Mouse (Mus musculus) brain, embryonic 14.5 days (tissue): Measurements from ENCODE around the gene Stk38. TPM values are rescaled to one million over a fixed set of nuclear protein-coding genes. Genes with fewer than 3 reads are reported as not detected.

ENCODE experiments used
- DNase-seq: peaks from one replicate; pipeline ENCODE4 v3.0.0-alpha.2; 2011; ENCODE audit warnings: low read depth
- CTCF ChIP-seq: fragments of 200-500 bp; IDR thresholded peaks from 2 replicates; pipeline ENCODE4 v1.5.1; 2012; ENCODE audit warnings: inconsistent platforms, mild to moderate bottlenecking, moderate library complexity, borderline replicate concordance; ENCODE audit not compliant: insufficient read depth, insufficient read length; ENCODE audit errors: extremely low read depth
- POLR2A ChIP-seq: fragments of 200-500 bp; IDR thresholded peaks from 2 replicates; pipeline ENCODE4 v1.6.1; 2012; ENCODE audit warnings: mild to moderate bottlenecking, inconsistent platforms, borderline replicate concordance; ENCODE audit not compliant: poor library complexity, insufficient read depth, insufficient read length, severe bottlenecking; ENCODE audit errors: extremely low read depth
- polyA plus RNA-seq: library from polyadenylated mRNA; depleted of rRNA; stranded (reverse); fragments of >200 nt; gene quantifications from 2 replicates; pipeline ENCODE4 v1.2.3, GENCODE M21; 2012; rRNA removed

Stk38 gene
- polyA plus RNA-seq = 107 and 125 TPM in 2 replicates

GRCm38 (mm10) chr17:29007641-29008325 lies at the start of gene Stk38:
Gene Stk38 (minus strand): TSS chr17:29007995.
- peak; percentile 92 for DNase-seq
- TF ChIP-seq POLR2A (0 out of 2 replicates have a peak, but pooled peaks have one; percentile 69), CTCF (no peak)

DNA sequence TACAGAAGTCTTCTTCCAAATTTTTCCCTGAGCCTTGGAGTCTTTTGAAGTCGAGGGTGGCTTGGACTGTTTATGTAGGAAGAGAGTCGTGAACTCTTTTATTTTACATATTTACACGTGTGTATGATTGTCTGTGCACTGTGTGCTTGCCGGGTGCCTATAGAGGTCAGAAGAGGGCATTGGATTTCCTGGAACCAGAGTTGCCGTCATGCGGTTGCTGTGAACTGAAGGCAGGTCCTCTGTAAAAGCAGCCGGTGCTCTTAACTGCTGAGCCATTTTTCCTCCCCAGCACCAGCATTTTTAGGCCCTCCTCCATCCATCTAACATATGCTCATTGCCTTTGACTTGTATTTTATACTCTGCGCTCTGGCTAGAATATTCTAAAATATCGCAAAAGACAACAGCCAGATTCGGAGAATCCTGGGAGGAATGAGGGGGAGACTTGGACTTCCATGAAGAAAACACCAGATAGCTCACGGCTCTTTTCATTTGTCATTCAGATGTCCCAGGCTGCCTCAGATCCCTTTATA lies 49.6 kb upstream of the Stk38 start:
- no peak for DNase-seq
- TF ChIP-seq CTCF = no peak
- TF ChIP-seq POLR2A = no peak

DNA sequence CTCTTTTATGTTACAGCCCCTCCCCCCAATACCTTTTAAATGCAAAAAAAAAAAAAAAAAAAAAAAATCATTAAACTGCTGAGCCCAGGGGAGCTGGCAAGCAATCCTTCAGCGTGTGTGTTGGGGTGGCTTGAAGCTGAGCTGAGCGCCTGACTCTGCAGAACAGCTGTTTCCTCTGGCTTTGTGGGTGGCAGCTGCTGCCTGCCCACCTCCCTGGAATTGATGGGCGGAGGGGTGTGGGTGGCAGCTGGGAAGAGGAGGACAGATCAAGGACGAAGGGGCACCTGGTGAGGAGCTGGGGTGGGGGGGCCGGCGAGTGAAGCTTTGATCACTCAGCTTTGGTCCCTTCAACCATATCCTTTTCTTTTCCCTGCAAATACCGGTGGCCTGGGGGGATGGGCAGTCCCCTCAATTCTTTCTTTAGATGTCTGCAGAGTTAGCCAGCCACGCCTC lies 48.9 kb upstream of the Stk38 start:
- peak; percentile 77 for DNase-seq
- TF ChIP-seq CTCF (no peak), POLR2A (no peak)

DNA sequence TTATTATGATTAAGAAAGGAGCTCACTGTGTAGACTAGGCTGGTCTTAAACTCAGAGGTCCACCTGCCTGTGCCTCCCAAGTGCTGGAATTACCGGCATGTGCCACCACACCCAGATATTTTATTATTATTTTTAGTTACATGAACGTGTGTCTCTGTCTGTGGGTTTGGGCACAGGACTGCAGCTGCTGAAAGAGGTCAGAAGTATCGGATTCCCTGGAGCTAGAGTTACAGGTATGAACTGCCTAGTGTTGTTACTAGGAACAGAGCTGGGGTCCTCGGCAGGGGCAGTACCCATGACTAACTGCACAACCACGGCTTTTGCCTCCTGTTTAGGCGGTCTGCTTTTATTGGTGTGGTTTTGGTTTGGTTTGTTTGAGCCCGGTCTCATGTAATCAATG lies 48.4 kb upstream of the Stk38 start:
- no peak for DNase-seq
- no peak for TF ChIP-seq POLR2A
- no peak for TF ChIP-seq CTCF

DNA sequence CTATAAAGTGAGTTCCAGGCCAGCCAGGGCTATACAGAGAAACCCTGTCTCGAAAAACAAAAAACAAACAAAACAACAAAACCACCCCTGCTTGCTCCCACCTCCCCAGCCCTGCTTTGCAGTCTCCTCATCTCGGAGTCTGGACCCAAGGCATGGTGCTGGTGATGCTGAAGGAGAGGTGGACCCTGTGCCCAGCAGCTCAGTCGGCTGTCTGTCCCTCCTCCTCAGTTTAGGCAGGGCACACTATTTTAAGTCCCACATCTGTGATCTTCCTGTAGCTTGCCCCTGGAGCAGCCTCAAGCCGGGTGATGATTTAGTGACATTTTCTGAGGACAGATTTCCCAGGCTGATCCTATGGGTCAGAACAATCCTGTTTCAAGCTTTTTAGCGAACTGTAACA lies 47.8 kb upstream of the Stk38 start:
- no peak for DNase-seq
- no peak for TF ChIP-seq CTCF
- no peak for TF ChIP-seq POLR2A

- DNase-seq = no peak
- TF ChIP-seq CTCF = no peak
- no peak for TF ChIP-seq POLR2A
Measured at GRCm38 (mm10) chr17:29054429-29054828, 46.6 kb upstream of the Stk38 start.

GRCm38 (mm10) chr17:29053841-29054240 lies 46.0 kb upstream of the Stk38 start:
- TF ChIP-seq POLR2A (no peak), CTCF (no peak)
- no peak for DNase-seq

GRCm38 (mm10) chr17:29053067-29053466 lies 45.3 kb upstream of the Stk38 start:
- TF ChIP-seq CTCF (no peak), POLR2A (no peak)
- no peak for DNase-seq

DNA sequence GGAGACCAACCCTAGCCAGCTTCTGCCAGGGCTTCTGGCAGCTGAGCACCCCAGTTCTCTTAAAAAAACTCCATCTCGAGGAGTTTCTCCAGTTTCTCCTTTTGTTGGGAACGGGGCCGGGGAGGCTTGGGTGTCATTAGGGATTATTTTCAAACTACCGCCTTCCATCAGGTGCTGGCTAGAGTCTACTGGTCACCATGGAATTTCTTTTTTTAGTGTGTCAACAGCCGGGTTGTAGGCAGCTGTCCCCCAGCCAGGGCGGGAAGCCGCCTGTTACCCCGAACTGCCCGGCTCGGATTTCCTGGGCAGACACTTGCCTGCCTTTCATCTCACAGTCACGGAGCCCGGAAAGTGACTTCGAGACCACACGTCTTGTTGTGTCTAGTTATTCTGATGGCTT lies 43.0 kb upstream of the Stk38 start:
- no peak for TF ChIP-seq CTCF
- no peak for TF ChIP-seq POLR2A
- no peak for DNase-seq

DNA sequence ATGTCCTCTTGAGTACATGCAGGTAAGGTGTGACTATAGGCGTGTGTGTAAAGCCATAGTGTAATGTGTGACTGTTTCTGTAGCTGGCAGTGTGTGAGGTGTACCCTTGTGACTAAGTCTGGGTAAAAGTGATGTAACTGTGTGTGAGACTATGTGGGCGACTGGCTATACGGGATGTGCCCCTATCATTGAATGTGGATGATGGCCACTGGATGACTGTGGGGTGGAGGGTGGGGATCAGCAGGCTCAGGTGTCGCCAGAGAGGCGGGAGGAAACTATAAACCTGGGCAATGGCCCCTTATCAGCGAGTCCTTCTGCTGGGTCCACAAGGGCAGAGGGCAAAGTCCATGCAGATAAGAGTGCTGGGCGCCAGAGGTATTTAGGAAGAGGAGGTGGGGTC lies 42.1 kb upstream of the Stk38 start:
- TF ChIP-seq CTCF (no peak), POLR2A (no peak)
- DNase-seq = no peak

- no peak for DNase-seq
Measured at GRCm38 (mm10) chr17:29049508-29049889, 41.7 kb upstream of the Stk38 start.

More at GRCm38 (mm10) chr17:29049508-29049889, 41.7 kb upstream of the Stk38 start:
- no peak for TF ChIP-seq POLR2A
